Mouse (Mus musculus) heart, postnatal 0 days (tissue): Measurements from ENCODE around the gene Tbc1d1.

Source experiments
- CTCF ChIP-seq: IDR thresholded peaks from 2 replicates; pipeline ENCODE4 v1.5.1; 2016; ENCODE audit warnings: antibody characterized with exemption, control low read depth, low read depth
- EP300 ChIP-seq: IDR thresholded peaks from 2 replicates; pipeline ENCODE4 v1.6.1; 2016; ENCODE audit warnings: antibody characterized with exemption, low read depth

- TF ChIP-seq CTCF, result no peak
- TF ChIP-seq EP300, result no peak
Observed at GRCm38 (mm10) chr5:64325741-64326355, 169.7 kb downstream of the Tbc1d1 start.
